8 mouse cellular contexts compared by ENCODE assay signal in genomic region chr11:100440691-100441522, GRCm38 (mm10). TPM values are rescaled to one million over a fixed set of nuclear protein-coding genes. Genes with fewer than 3 reads are reported as not detected.
A peak's percentile ranks its signal among the peaks of the same experiment; 100 is the strongest.
DNase-seq lines count a peak whose midpoint lies in the region; ATAC-seq and TF ChIP-seq lines count a peak whose summit lies in the region.

No protein-coding gene starts in this region.

- TF ChIP-seq POLR2A in kidney, adult 2 months (IDR thresholded peaks at IDR 0.05; ENCODE audit: low read depth, low read length), result peak; percentile 34
- TF ChIP-seq POLR2A in small intestine, adult 2 months (IDR thresholded peaks at IDR 0.05; ENCODE audit: low read depth, low read length), result peak; percentile 67

- peak; percentile 79 for DNase-seq in 3T3-L1 (ENCODE audit: low read depth, low spot score)
- DNase-seq in adrenal gland, postnatal 36 days, result peak; percentile 92 to 93
- DNase-seq in heart, adult 18-20 months, result peak; percentile 90 to 91
- peak; percentile 81 for DNase-seq in kidney, adult 2 months
- peak; percentile 84 for DNase-seq in limb, embryonic 11.5 days (ENCODE audit: low spot score)

- H3K4me2 ChIP-seq in embryonic facial prominence, embryonic 12.5 days (replicated peaks), result peak overlapping the region; percentile 60
- peak overlapping the region; percentile 67 for H3K4me2 ChIP-seq in limb, embryonic 11.5 days (ENCODE audit: low read depth, severe bottlenecking)
- peak overlapping the region; percentile 61 for H3K4me2 ChIP-seq in midbrain, embryonic 13.5 days (replicated peaks)

- peaks cover 27% of the 10 kb centered on the region for H3K36me3 ChIP-seq in embryonic facial prominence, embryonic 12.5 days
- no peaks in the 10 kb centered on the region for H3K36me3 ChIP-seq in kidney, adult 2 months (ENCODE audit: control insufficient read depth, insufficient read depth, low read length)
- peaks cover 5% of the 10 kb centered on the region for H3K36me3 ChIP-seq in limb, embryonic 11.5 days (ENCODE audit: control insufficient read depth, insufficient read depth, low read length)
- H3K36me3 ChIP-seq in midbrain, embryonic 13.5 days, result peaks cover 16% of the 10 kb centered on the region
- H3K36me3 ChIP-seq in small intestine, adult 2 months (ENCODE audit: control insufficient read depth, insufficient read depth, low read length), result no peaks in the 10 kb centered on the region

- H3K4me1 ChIP-seq in embryonic facial prominence, embryonic 12.5 days, result peaks cover 12% of the 10 kb centered on the region
- H3K4me1 ChIP-seq in kidney, adult 2 months (ENCODE audit: control insufficient read depth, insufficient read depth, low read length), result 0 out of 2 replicates have a peak, but pooled peaks cover 3% of the 10 kb centered on the region
- H3K4me1 ChIP-seq in limb, embryonic 11.5 days (ENCODE audit: control insufficient read depth, insufficient read depth, low read length), result peaks cover 3% of the 10 kb centered on the region; the same call in 1 of the 2 replicates
- H3K4me1 ChIP-seq in midbrain, embryonic 13.5 days (replicated peaks), result peaks cover 20% of the 10 kb centered on the region
- peaks cover 4% of the 10 kb centered on the region; the same call in 1 of the 2 replicates for H3K4me1 ChIP-seq in small intestine, adult 2 months (ENCODE audit: control insufficient read depth, insufficient read depth, insufficient read length, low read length)

- no peaks in the 10 kb centered on the region for H3K9me3 ChIP-seq in embryonic facial prominence, embryonic 12.5 days
- H3K9me3 ChIP-seq in limb, embryonic 11.5 days (ENCODE audit: control insufficient read depth, low read length), result no peaks in the 10 kb centered on the region
- H3K9me3 ChIP-seq in midbrain, embryonic 13.5 days, result no peaks in the 10 kb centered on the region

- ATAC-seq in embryonic facial prominence, embryonic 12.5 days (ENCODE audit: insufficient number of reproducible peaks, insufficient read depth, low FRiP score, low TSS enrichment), result peak; percentile 91
- peak; percentile 88 for ATAC-seq in limb, embryonic 11.5 days (ENCODE audit: insufficient number of reproducible peaks, low FRiP score, low TSS enrichment, low read depth)
- peak; percentile 98 for ATAC-seq in midbrain, embryonic 13.5 days

- peak overlapping the region; percentile 81 for H3K4me3 ChIP-seq in embryonic facial prominence, embryonic 12.5 days
- H3K4me3 ChIP-seq in kidney, adult 2 months (ENCODE audit: insufficient read depth, low read depth, low read length), result peak overlapping the region; percentile 87
- H3K4me3 ChIP-seq in limb, embryonic 11.5 days (ENCODE audit: low read depth, low read length), result peak overlapping the region; percentile 92
- H3K4me3 ChIP-seq in midbrain, embryonic 13.5 days (replicated peaks), result peak overlapping the region; percentile 69
- peak overlapping the region; percentile 74 for H3K4me3 ChIP-seq in small intestine, adult 2 months (ENCODE audit: low read depth, low read length)

- H3K27me3 ChIP-seq in embryonic facial prominence, embryonic 12.5 days, result no peaks in the 10 kb centered on the region
- no peaks in the 10 kb centered on the region for H3K27me3 ChIP-seq in kidney, adult 2 months (replicated peaks; ENCODE audit: control insufficient read depth, insufficient read depth, low read length)
- no peaks in the 10 kb centered on the region for H3K27me3 ChIP-seq in limb, embryonic 11.5 days (ENCODE audit: control insufficient read depth, insufficient read depth, low read length)
- H3K27me3 ChIP-seq in midbrain, embryonic 13.5 days, result no peaks in the 10 kb centered on the region
- no peaks in the 10 kb centered on the region for H3K27me3 ChIP-seq in small intestine, adult 2 months (ENCODE audit: control insufficient read depth, insufficient read depth, low read length)

- 1% methylated on average over 52 of the region's 52 CpGs for WGBS in embryonic facial prominence, embryonic 12.5 days
- 2% methylated on average over 52 of the region's 52 CpGs for WGBS in kidney, adult 2 months
- WGBS in limb, embryonic 11.5 days, result 2% methylated on average over 45 of the region's 52 CpGs
- WGBS in midbrain, embryonic 13.5 days, result 1% methylated on average over 52 of the region's 52 CpGs
- WGBS in small intestine, adult 2 months, result 2% methylated on average over 51 of the region's 52 CpGs

- no peak for TF ChIP-seq CTCF in kidney, adult 2 months (conservative IDR thresholded peaks at IDR 0.05; ENCODE audit: insufficient read depth, insufficient read length, low read depth, low read length)
- no peak for TF ChIP-seq CTCF in small intestine, adult 2 months (IDR thresholded peaks at IDR 0.05; ENCODE audit: extremely low read depth, insufficient read length, insufficient replicate concordance, low read depth, low read length)

- H3K9ac ChIP-seq in embryonic facial prominence, embryonic 12.5 days, result peak overlapping the region; percentile 93
- H3K9ac ChIP-seq in limb, embryonic 11.5 days (ENCODE audit: low read length), result peak overlapping the region; percentile 93
- peak overlapping the region; percentile 85 for H3K9ac ChIP-seq in midbrain, embryonic 13.5 days (replicated peaks)

- peak overlapping the region; percentile 70 for H3K27ac ChIP-seq in embryonic facial prominence, embryonic 12.5 days
- no peak overlapping the region for H3K27ac ChIP-seq in kidney, adult 2 months (ENCODE audit: insufficient read depth, low read depth, low read length)
- peak overlapping the region; percentile 10; the same call in 1 of the 2 replicates for H3K27ac ChIP-seq in limb, embryonic 11.5 days (replicated peaks; ENCODE audit: low read depth, low read length)
- peak overlapping the region; percentile 51 for H3K27ac ChIP-seq in midbrain, embryonic 13.5 days
- H3K27ac ChIP-seq in small intestine, adult 2 months (ENCODE audit: insufficient read depth, low read depth, low read length), result no peak overlapping the region

RNA-seq across cellular contexts. Expression of gene Nt5c3b, which starts 0.7 kb away (rescaled TPM):
- total RNA-seq in adrenal gland, postnatal 36 days (2021), result 10 to 100 TPM; 53.8 to 58.2 TPM
- polyA plus RNA-seq in embryonic facial prominence, embryonic 12.5 days (2016; fragmentation: Nextera tagmentation; extraction: Ambion mirVana), result 165 and 173 TPM in 2 replicates
- total RNA-seq in heart, adult 18-20 months (2021), result 10 to 100 TPM; 17.9 to 24.7 TPM
- 29.3 and 32.0 TPM in 2 replicates for polyA plus RNA-seq in kidney, adult 2 months (2012; rRNA removed)
- polyA plus RNA-seq in limb, embryonic 11.5 days (2014; fragmentation: Nextera tagmentation; extraction: Ambion mirVana), result 157 and 160 TPM in 2 replicates
- polyA plus RNA-seq in midbrain, embryonic 13.5 days (2015; fragmentation: Nextera tagmentation; extraction: Ambion mirVana), result 99.3 and 101 TPM in 2 replicates
- 7.9 and 8.4 TPM in 2 replicates for polyA plus RNA-seq in small intestine, adult 2 months (2012; rRNA removed)

RNA-seq across cellular contexts. Expression of gene Klhl10, which starts 0.8 kb away (rescaled TPM):
- total RNA-seq in adrenal gland, postnatal 36 days (2021), result 1 to 10 TPM in 1 of 2 experiments, under 1 TPM in 1; 0.63 to 1.2 TPM
- 1.3 TPM in 2 replicates for polyA plus RNA-seq in embryonic facial prominence, embryonic 12.5 days (2016; fragmentation: Nextera tagmentation; extraction: Ambion mirVana)
- under 1 TPM; 0.60 to 0.95 TPM for total RNA-seq in heart, adult 18-20 months (2021)
- polyA plus RNA-seq in kidney, adult 2 months (2012; rRNA removed), result 0.13 and 0.34 TPM in 2 replicates
- 0.93 and 1.0 TPM in 2 replicates for polyA plus RNA-seq in limb, embryonic 11.5 days (2014; fragmentation: Nextera tagmentation; extraction: Ambion mirVana)
- 0.85 and 1.2 TPM in 2 replicates for polyA plus RNA-seq in midbrain, embryonic 13.5 days (2015; fragmentation: Nextera tagmentation; extraction: Ambion mirVana)
- 0.04 TPM in 1 of 2 replicates, not detected in the other for polyA plus RNA-seq in small intestine, adult 2 months (2012; rRNA removed)

RNA-seq across cellular contexts. Expression of gene Fkbp10, which starts 25.4 kb away (rescaled TPM):
- 10 to 100 TPM; 23.7 to 27.2 TPM for total RNA-seq in adrenal gland, postnatal 36 days (2021)
- polyA plus RNA-seq in embryonic facial prominence, embryonic 12.5 days (2016; fragmentation: Nextera tagmentation; extraction: Ambion mirVana), result 109 and 113 TPM in 2 replicates
- total RNA-seq in heart, adult 18-20 months (2021), result 1 to 10 TPM; 7.2 to 7.4 TPM
- polyA plus RNA-seq in kidney, adult 2 months (2012; rRNA removed), result 12.5 and 15.9 TPM in 2 replicates
- 81.3 and 85.4 TPM in 2 replicates for polyA plus RNA-seq in limb, embryonic 11.5 days (2014; fragmentation: Nextera tagmentation; extraction: Ambion mirVana)
- 16.4 and 19.9 TPM in 2 replicates for polyA plus RNA-seq in midbrain, embryonic 13.5 days (2015; fragmentation: Nextera tagmentation; extraction: Ambion mirVana)
- 7.2 and 10.0 TPM in 2 replicates for polyA plus RNA-seq in small intestine, adult 2 months (2012; rRNA removed)

RNA-seq across cellular contexts. Expression of gene P3h4, which starts 26.3 kb away (rescaled TPM):
- 10 to 100 TPM; 26.3 to 40.5 TPM for total RNA-seq in adrenal gland, postnatal 36 days (2021)
- polyA plus RNA-seq in embryonic facial prominence, embryonic 12.5 days (2016; fragmentation: Nextera tagmentation; extraction: Ambion mirVana), result 51.4 and 55.3 TPM in 2 replicates
- total RNA-seq in heart, adult 18-20 months (2021), result 10 to 100 TPM; 13.2 to 15.2 TPM
- polyA plus RNA-seq in kidney, adult 2 months (2012; rRNA removed), result 11.9 and 13.9 TPM in 2 replicates
- polyA plus RNA-seq in limb, embryonic 11.5 days (2014; fragmentation: Nextera tagmentation; extraction: Ambion mirVana), result 36.7 and 40.2 TPM in 2 replicates
- 13.7 and 16.8 TPM in 2 replicates for polyA plus RNA-seq in midbrain, embryonic 13.5 days (2015; fragmentation: Nextera tagmentation; extraction: Ambion mirVana)
- polyA plus RNA-seq in small intestine, adult 2 months (2012; rRNA removed), result 11.4 and 12.8 TPM in 2 replicates

RNA-seq across cellular contexts. Expression of gene Klhl11, which starts 31.6 kb away (rescaled TPM):
- 10 to 100 TPM; 56.2 to 58.2 TPM for total RNA-seq in adrenal gland, postnatal 36 days (2021)
- 12.7 and 13.4 TPM in 2 replicates for polyA plus RNA-seq in embryonic facial prominence, embryonic 12.5 days (2016; fragmentation: Nextera tagmentation; extraction: Ambion mirVana)
- total RNA-seq in heart, adult 18-20 months (2021), result 1 to 10 TPM; 7.2 to 7.7 TPM
- polyA plus RNA-seq in kidney, adult 2 months (2012; rRNA removed), result 2.3 and 3.3 TPM in 2 replicates
- polyA plus RNA-seq in limb, embryonic 11.5 days (2014; fragmentation: Nextera tagmentation; extraction: Ambion mirVana), result 13.8 and 15.7 TPM in 2 replicates
- 12.9 and 13.1 TPM in 2 replicates for polyA plus RNA-seq in midbrain, embryonic 13.5 days (2015; fragmentation: Nextera tagmentation; extraction: Ambion mirVana)
- polyA plus RNA-seq in small intestine, adult 2 months (2012; rRNA removed), result 1.7 TPM in 2 replicates

Comparison
In these comparisons a context has a peak if more than half of its experiments do, and no peak if none do; other contexts are left out.
1. H3K27ac ChIP-seq: peak in embryonic facial prominence, embryonic 12.5 days (single experiment), limb, embryonic 11.5 days (single experiment) and midbrain, embryonic 13.5 days (single experiment); none in kidney, adult 2 months (single experiment) and small intestine, adult 2 months (single experiment).
2. Peak in every context shown above with its lines, with median percentiles within 50 percentile points of each other: DNase-seq, ATAC-seq, H3K4me2 ChIP-seq, H3K4me3 ChIP-seq and H3K9ac ChIP-seq.